Mouse (Mus musculus) midbrain, embryonic 14.5 days (tissue): Measurements from ENCODE around the gene Pde7b. TPM values are rescaled to one million over a fixed set of nuclear protein-coding genes. Genes with fewer than 3 reads are reported as not detected.

Experiments used
- ATAC-seq: fragments of 200-750 bp; cut with Nextera tagmentation; 2 replicates; pipeline ENCODE4 v1.8.0; 2017; ENCODE audit warnings: moderate number of reproducible peaks, moderate library complexity; ENCODE audit not compliant: low FRiP score, low TSS enrichment
- DNase-seq: peaks from one replicate; pipeline ENCODE4 v3.0.0-alpha.2; 2015
- H3K27ac ChIP-seq: fragments of 300-500 bp; sonication (generic); replicated peaks from 2 replicates; pipeline ENCODE4 v1.5.1; 2014; ENCODE audit warnings: mild to moderate bottlenecking, low read depth, low read length, moderate library complexity
- H3K27me3 ChIP-seq: fragments of 300-500 bp; sonication (generic); 2 replicates; pipeline ENCODE4 v1.6.1; 2014; ENCODE audit warnings: low read length, control low read depth, mixed read lengths; ENCODE audit not compliant: control insufficient read depth, insufficient read depth
- H3K36me3 ChIP-seq: fragments of 300-500 bp; sonication (generic); 2 replicates; pipeline ENCODE4 v1.6.1; 2014; ENCODE audit warnings: low read length, control low read depth; ENCODE audit not compliant: control insufficient read depth, insufficient read depth
- H3K4me1 ChIP-seq: fragments of 300-500 bp; sonication (generic); 2 replicates; pipeline ENCODE4 v1.6.1; 2014; ENCODE audit warnings: mild to moderate bottlenecking, antibody characterized with exemption, low read length, control low read depth; ENCODE audit not compliant: control insufficient read depth, insufficient read depth
- H3K4me2 ChIP-seq: fragments of 300-500 bp; sonication (generic); 2 replicates; pipeline ENCODE4 v1.6.1; 2014; ENCODE audit warnings: mild to moderate bottlenecking, low read length, moderate library complexity
- H3K4me3 ChIP-seq: fragments of 300-500 bp; sonication (generic); replicated peaks from 2 replicates; pipeline ENCODE4 v1.5.1; 2014; ENCODE audit warnings: low read depth, low read length
- H3K9ac ChIP-seq: fragments of 300-500 bp; sonication (generic); replicated peaks from 2 replicates; pipeline ENCODE4 v1.6.1; 2014; ENCODE audit warnings: mild to moderate bottlenecking, low read length, moderate library complexity
- H3K9me3 ChIP-seq: fragments of 300-500 bp; sonication (generic); 2 replicates; pipeline ENCODE4 v1.6.1; 2016; ENCODE audit warnings: low read length, control low read depth, mixed read lengths; ENCODE audit not compliant: control insufficient read depth
- WGBS: fragments of 180-500 bp; shearing (Covaris S2); extraction: QIAGEN DNeasy Blood & Tissue Kit; methylation state at CpG from one replicate; pipeline ENCODE4 v1.1.7; 2014; 5-methylcytosine and 5-hydroxymethylcytosine counted together
- polyA plus RNA-seq: library from polyadenylated mRNA; unstranded; fragments of >200 nt; fragmentation: Nextera tagmentation; extraction: Ambion mirVana; gene quantifications from 2 replicates; pipeline ENCODE4 v1.2.1, GENCODE M21; 2014

Gene Pde7b
- polyA plus RNA-seq, 1 experiment from 2014 or later = 2.0 TPM

DNA sequence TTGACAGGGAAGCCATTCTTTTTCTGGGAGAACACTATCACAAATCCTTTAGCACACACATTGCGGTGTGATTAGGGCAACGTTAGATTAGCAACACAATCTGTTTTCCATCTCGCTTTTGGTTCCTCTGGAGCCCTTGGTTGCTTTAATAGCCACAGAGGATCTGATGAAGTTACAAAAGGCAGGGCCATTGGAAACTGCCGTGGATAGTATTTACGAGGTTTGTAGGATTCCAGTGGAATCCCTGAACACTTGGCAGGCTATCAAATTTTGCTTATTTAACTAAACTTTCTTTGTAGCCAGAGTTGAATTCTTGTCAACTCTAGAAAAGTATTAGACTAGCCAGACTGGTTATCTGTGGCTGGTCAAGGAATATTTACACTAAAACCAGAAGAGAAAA lies 330.1 kb downstream of the Pde7b start:
- DNase-seq (no peak), ATAC-seq (no peak)
- no peak overlapping the region for H3K4me3 ChIP-seq
- no peaks in the 10 kb centered on the region for H3K36me3 ChIP-seq
- 90% methylated on average over 5 of the region's 5 CpGs for WGBS
- H3K9me3 ChIP-seq = no peaks in the 10 kb centered on the region
- H3K4me2 ChIP-seq = no peak overlapping the region
- H3K27me3 ChIP-seq = no peaks in the 10 kb centered on the region
- no peaks in the 10 kb centered on the region for H3K4me1 ChIP-seq
- H3K9ac ChIP-seq = no peak overlapping the region
- no peak overlapping the region for H3K27ac ChIP-seq

DNA sequence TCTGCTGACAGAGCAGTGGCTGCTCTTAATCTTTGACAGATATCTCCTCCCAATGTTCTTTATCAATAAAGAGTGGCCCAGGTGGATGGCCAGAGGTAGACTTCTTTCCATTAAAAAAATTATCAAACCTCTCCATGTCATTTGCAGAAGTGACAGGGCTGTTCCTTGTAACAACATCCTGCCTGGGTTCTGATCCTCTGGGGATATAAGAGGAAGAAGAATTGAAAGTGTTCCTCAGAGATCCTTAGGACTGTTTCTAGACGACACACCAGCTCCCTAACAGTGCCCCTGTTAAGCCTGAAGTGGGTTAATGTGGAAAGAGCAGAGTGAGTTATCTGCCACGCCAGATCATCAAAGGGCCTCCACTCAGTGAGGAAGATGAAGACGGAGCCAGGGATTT lies 334.3 kb downstream of the Pde7b start:
- Histone ChIP-seq H3K9me3 (no peaks in the 10 kb centered on the region), H3K27ac (no peak overlapping the region), H3K27me3 (no peaks in the 10 kb centered on the region), H3K4me1 (no peaks in the 10 kb centered on the region), H3K4me3 (no peak overlapping the region), H3K36me3 (no peaks in the 10 kb centered on the region), H3K9ac (no peak overlapping the region), H3K4me2 (no peak overlapping the region)
- DNase-seq (no peak), ATAC-seq (no peak)
- 79% methylated on average over 3 of the region's 3 CpGs for WGBS

- no peaks in the 10 kb centered on the region for H3K27me3 ChIP-seq
Observed at GRCm38 (mm10) chr10:20382807-20383419, 342.0 kb downstream of the Pde7b start.

DNA sequence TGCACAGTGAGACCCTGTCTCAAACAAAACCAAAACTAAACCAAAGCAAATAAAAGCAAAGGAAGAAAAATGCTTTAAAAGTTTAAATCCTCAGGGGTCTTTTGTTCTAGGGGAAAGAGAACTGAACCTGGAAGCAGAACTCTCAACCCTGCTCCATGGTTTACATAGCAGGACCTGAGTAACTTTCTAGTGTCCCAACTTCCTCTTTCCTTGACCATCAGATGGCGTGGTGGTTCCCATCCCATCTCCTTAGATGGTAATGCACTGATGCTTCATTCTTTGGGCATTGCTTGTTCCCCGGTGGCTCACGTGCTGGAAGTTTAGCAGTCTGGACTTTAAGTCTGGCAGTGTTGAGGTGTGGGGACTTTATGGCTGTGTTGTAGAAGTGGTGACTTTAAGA lies 343.5 kb downstream of the Pde7b start:
- ATAC-seq = no peak
- H3K27ac ChIP-seq = no peak overlapping the region
- H3K4me1 ChIP-seq = 0 out of 2 replicates have a peak, but pooled peaks cover 11% of the 10 kb centered on the region
- no peaks in the 10 kb centered on the region for H3K27me3 ChIP-seq
- WGBS = 85% methylated on average over 3 of the region's 3 CpGs
- DNase-seq = no peak
- H3K36me3 ChIP-seq = no peaks in the 10 kb centered on the region
- no peak overlapping the region for H3K4me3 ChIP-seq
- H3K4me2 ChIP-seq = no peak overlapping the region
- H3K9ac ChIP-seq = no peak overlapping the region
- no peaks in the 10 kb centered on the region for H3K9me3 ChIP-seq

More at GRCm38 (mm10) chr10:20382807-20383419, 342.0 kb downstream of the Pde7b start:
- Histone ChIP-seq H3K36me3 (no peaks in the 10 kb centered on the region), H3K4me1 (0 out of 2 replicates have a peak, but pooled peaks cover 11% of the 10 kb centered on the region), H3K4me2 (no peak overlapping the region), H3K9ac (no peak overlapping the region), H3K4me3 (no peak overlapping the region), H3K9me3 (no peaks in the 10 kb centered on the region), H3K27ac (0 out of 2 replicates have a peak overlapping the region, but pooled peaks have one; percentile 49)
- 70% methylated on average over 6 of the region's 6 CpGs for WGBS
- DNase-seq = peak; percentile 60
- peak; percentile 27; the same call in 1 of the 2 replicates for ATAC-seq

DNA sequence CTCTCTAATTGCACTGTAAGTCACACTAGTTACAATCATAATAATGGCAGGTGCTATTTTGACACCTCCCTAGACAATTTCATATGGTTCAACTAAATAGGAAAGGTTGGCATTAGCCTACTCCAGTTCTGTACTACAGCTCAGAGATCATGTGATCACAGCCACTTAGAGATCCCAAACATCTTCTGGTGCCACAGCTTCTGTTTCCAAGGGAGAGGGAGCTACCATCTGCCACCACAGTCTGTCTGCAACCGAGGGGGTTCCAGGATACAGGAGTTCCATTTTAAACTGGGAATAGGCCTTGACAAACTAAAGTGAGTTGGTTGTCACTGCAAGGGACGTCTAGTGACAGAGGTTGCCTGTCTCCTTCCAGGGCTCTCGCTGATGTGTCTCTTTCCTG lies 344.1 kb downstream of the Pde7b start:
- H3K4me3 ChIP-seq = no peak overlapping the region
- 83% methylated on average over 3 of the region's 3 CpGs for WGBS
- H3K27ac ChIP-seq = no peak overlapping the region
- no peak for DNase-seq
- no peak for ATAC-seq
- H3K9me3 ChIP-seq = no peaks in the 10 kb centered on the region
- no peak overlapping the region for H3K9ac ChIP-seq
- 0 out of 2 replicates have a peak, but pooled peaks cover 11% of the 10 kb centered on the region for H3K4me1 ChIP-seq
- H3K4me2 ChIP-seq = no peak overlapping the region
- H3K27me3 ChIP-seq = no peaks in the 10 kb centered on the region
- no peaks in the 10 kb centered on the region for H3K36me3 ChIP-seq

GRCm38 (mm10) chr10:20379071-20379735 lies 345.7 kb downstream of the Pde7b start:
- no peak overlapping the region for H3K27ac ChIP-seq

DNA sequence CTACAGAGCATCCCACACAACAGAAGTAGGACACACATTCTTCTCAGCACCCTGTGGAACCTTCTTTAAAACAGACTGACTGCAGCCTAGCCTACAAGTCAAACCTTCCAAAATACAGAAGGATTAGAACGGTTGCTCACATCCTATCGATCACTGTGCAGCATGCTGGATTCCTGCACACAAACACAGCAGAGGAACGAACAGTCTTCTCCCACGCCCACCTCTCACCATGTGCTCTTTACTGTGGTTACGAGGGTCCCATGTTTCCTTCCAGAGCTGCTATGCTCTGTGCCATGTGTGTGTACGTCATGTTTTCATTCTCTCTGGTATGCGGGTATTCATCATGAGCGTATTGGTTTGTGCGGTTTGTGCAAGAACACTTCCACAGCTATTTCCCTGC lies 347.3 kb downstream of the Pde7b start:
- no peak overlapping the region for H3K4me3 ChIP-seq
- H3K9me3 ChIP-seq = no peaks in the 10 kb centered on the region
- no peaks in the 10 kb centered on the region for H3K27me3 ChIP-seq
- ATAC-seq = no peak
- H3K4me2 ChIP-seq = no peak overlapping the region
- H3K9ac ChIP-seq = no peak overlapping the region
- no peaks in the 10 kb centered on the region for H3K36me3 ChIP-seq
- 94% methylated on average over 9 of the region's 9 CpGs for WGBS
- no peak overlapping the region for H3K27ac ChIP-seq
- 0 out of 2 replicates have a peak, but pooled peaks cover 5% of the 10 kb centered on the region for H3K4me1 ChIP-seq
- no peak for DNase-seq

More at GRCm38 (mm10) chr10:20379071-20379735, 345.7 kb downstream of the Pde7b start:
- no peaks in the 10 kb centered on the region for H3K9me3 ChIP-seq
- DNase-seq (no peak), ATAC-seq (no peak)
- no peak overlapping the region for H3K4me2 ChIP-seq
- no peak overlapping the region for H3K9ac ChIP-seq
- H3K36me3 ChIP-seq = no peaks in the 10 kb centered on the region
- 82% methylated on average over 9 of the region's 9 CpGs for WGBS
- H3K27me3 ChIP-seq = no peaks in the 10 kb centered on the region
- H3K4me3 ChIP-seq = no peak overlapping the region
- H3K4me1 ChIP-seq = 0 out of 2 replicates have a peak, but pooled peaks cover 11% of the 10 kb centered on the region

DNA sequence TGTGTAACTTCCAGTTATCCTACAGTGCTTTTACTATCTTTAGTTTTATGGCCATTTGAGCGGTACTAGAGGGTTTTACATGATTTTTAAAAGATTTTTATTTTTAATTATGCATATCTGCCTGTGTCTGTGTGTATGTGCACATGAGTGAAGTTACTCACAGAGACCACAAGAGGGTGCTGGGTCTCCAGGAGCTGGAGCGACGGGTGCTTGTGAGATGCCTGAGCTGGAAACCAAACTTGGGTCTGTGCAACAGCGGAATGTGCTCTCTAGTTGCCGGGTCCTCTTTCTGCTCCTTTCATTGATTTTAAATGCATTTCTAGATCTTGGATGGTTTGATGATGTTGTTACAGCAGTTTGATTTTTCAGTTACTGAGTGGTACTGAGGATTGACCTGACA lies 352.8 kb downstream of the Pde7b start:
- H3K27me3 ChIP-seq = no peaks in the 10 kb centered on the region
- no peaks in the 10 kb centered on the region for H3K9me3 ChIP-seq
- H3K4me3 ChIP-seq = no peak overlapping the region
- DNase-seq (no peak), ATAC-seq (no peak)
- H3K36me3 ChIP-seq = no peaks in the 10 kb centered on the region
- H3K27ac ChIP-seq = no peak overlapping the region
- whole genome bisulfite sequencing = 96% methylated on average over 5 of the region's 5 CpGs
- no peaks in the 10 kb centered on the region for H3K4me1 ChIP-seq
- no peak overlapping the region for H3K4me2 ChIP-seq
- no peak overlapping the region for H3K9ac ChIP-seq
